Mouse (Mus musculus) liver, postnatal 0 days (tissue): ENCODE results near the gene Phf6.

Source experiments
- CTCF ChIP-seq: sonication (generic); IDR thresholded peaks from 2 replicates; pipeline ENCODE4 v1.5.1; 2016; ENCODE audit warnings: antibody characterized with exemption, low read depth
- EP300 ChIP-seq: IDR thresholded peaks from 2 replicates; pipeline ENCODE4 v1.6.1; 2016; ENCODE audit warnings: antibody characterized with exemption, low read depth, mild to moderate bottlenecking

DNA sequence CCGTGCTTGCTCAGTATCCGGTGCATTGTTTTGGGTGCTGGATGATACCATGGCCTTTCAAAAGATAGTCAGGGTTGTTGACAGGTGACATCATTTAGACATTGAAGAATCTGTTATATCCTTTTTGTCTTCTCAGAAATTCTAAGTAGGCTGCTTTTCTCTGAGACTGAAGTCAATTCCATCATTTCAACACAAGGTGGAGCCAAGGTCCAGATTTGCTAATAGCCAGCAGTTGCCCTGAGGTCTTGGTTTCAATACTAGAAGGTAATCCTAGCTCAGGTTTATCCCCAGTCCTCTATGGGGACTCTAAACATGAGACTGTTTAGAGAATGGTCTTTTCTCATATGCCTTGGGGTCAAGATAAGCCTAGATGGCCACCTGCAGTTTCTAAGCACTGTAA lies 47.9 kb upstream of the Phf6 start:
- TF ChIP-seq CTCF (peak; percentile 59), EP300 (no peak)
